Mouse (Mus musculus): ENCODE measurements around the gene Gdf9. TPM values are rescaled to one million over a fixed set of nuclear protein-coding genes. Genes with fewer than 3 reads are reported as not detected.

Gdf9 gene
- polyA plus RNA-seq, 2 experiments from 2014 or later = not detected

GRCm38 (mm10) chr11:53446183-53446582 is 15.4 kb downstream of the Gdf9 start:
- no peak for ATAC-seq

DNA sequence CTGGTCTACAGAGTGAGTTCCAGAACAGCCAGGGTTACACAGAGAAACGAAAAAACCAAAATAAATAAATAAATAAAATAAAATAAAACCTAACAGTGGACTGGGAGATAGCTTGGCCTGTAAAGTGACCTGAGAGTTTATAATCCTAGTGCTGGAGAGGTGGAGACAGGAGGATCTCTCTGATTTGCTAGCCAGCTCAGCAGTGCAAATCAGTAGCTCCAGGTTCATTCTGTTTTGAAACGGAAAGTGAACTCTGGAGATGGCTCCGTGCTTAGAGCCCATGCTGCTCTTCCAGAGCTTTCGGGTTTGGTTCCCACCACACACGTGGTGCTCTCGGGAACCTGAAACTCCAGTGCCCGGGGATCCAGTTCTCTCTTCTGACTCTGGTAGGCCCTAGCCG is 17.2 kb downstream of the Gdf9 start:
- ATAC-seq = no peak

GRCm38 (mm10) chr11:53448529-53448928 is 17.7 kb downstream of the Gdf9 start:
- no peak for ATAC-seq

DNA sequence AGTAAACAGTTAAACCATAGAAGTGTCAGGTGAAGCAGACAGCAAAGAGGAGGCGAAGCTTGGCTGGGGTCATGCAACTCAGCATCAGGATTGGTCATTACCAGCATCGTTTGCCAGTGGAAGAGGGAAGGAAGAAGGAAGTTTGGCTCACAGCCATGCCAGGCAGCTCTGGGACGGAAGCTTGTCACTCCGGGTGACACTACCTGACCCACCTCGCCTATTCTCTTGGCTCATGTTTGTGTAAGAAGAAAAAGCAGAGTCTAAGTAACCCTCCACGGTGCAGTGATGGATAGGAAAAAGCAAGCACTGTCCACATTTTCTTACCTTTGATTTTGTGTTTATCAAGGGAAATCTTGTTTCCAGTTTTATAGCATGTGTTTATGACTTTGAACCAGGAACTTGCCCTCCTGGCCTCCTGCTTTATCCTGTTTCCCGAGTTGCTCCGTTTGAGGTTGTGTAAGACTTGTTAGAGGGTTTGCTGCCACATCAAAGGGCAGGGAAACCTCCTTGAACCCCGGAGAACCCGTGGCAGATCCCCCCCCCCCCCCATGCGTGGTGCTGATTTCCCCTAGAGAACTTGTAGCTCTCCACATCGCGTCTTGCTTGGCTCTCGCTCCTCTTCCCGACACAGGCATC is 19.4 kb downstream of the Gdf9 start:
- no peak for ATAC-seq

DNA sequence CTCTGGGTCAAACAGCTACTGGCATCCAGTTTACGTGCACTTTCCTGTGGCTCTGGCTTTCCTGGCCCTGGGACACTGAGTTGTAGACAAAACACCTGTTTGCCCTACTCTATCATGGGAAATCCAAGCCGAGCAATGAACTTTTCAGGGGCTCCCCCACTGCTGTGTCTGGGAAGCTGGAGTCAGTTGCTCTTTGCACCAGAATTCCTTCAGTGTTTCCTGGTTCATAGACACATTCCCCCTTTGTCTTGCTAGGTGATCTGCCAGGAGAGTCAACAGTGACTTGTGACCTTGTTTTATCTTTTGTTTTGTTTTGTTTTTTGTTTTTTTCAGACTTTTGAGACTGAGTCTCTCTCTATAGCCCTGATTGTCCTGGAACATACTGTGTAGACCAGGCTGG is 20.5 kb downstream of the Gdf9 start:
- no peak for ATAC-seq

- ATAC-seq = no peak
Measured at GRCm38 (mm10) chr11:53452396-53452795, 21.6 kb downstream of the Gdf9 start.

GRCm38 (mm10) chr11:53453031-53453430 is 22.2 kb downstream of the Gdf9 start:
- ATAC-seq = no peak

DNA sequence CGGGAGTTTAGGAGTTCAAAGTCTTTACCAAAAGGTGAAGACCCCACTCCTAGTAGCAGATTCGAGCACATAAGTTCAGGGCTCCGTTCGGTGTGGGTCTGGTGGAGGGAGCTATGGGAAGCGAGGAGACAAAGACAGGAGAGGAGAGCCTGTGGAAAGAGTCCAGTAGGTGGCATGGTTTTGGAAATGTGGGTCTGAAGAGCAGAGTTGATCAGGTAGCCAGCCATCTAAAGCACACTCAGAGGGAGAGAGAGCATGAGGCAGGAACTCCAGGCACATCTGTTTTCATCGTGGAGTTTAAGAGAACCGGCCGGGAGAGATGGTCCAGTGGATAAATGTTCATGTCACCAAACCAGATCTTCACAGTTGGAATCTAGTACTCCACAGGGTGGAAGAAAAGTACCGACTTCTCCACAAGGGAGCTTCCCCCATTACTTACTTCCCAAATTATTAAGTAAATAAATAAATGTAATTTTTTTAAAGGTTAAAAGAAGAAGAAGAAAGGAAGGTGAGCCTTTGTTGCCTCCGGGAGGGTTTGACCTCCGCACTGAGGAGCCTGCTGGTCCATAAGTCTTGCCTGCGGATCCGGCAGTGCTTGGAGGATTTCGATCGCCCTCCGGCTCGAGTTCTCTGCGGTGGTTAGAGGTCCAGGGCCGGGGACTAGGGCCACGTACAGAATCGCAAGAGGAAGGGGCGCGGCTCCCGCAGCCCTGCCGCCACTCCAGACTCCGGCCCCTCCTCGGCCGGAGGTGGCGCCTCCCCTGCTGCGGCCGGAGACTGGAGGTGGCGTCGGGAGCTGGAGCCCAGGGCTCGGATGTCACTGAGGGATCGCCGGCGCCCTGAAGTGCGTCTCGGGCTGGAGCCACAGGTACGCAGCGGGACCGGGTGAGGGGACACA is 25.9 kb downstream of the Gdf9 start, which contains the start of the genes Gm10447 and Shroom1:
TSS of gene Gm10447 (minus strand) at position 637 of the 898 bp plus-strand sequence.
TSS of gene Shroom1 (plus strand) at position 732 of the 898 bp plus-strand sequence.
- ATAC-seq = no peak

DNA sequence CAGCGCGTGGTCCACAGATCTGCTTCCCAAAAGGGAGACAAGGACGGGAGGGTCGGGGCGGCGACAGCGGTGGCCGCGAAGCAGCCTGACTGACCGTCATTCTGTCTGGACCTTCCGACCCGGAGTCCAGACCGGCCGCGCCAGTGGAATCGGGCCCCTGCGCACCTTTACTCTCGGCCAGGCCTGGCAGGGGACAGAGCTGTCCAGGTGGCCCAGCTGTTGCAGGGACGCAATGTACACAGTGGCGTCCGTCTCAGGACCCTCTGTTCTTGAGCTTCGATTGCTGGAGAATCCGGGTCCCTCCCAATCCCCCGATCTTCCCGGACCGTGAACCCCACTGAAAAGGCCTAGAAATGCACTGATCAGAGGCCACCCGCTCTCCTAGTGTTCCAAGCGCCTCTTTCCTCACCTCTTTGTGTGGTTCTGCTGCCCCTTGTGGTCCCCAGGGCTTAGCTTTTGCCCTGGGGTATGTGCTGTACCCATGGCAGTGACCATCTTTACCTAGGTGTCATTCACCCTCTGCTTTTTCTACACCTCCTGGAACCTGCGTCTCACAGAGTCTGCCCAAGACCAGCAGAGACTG is 26.6 kb downstream of the Gdf9 start:
- no peak for ATAC-seq

GRCm38 (mm10) chr11:53458996-53459395 is 28.2 kb downstream of the Gdf9 start:
- no peak for ATAC-seq

- no peak for ATAC-seq
Measured at GRCm38 (mm10) chr11:53460192-53460591, 29.4 kb downstream of the Gdf9 start.

- ATAC-seq = no peak
Measured at GRCm38 (mm10) chr11:53461727-53462126, 30.9 kb downstream of the Gdf9 start.

- ATAC-seq = no peak
Measured at GRCm38 (mm10) chr11:53463551-53464424, 33.0 kb downstream of the Gdf9 start.

DNA sequence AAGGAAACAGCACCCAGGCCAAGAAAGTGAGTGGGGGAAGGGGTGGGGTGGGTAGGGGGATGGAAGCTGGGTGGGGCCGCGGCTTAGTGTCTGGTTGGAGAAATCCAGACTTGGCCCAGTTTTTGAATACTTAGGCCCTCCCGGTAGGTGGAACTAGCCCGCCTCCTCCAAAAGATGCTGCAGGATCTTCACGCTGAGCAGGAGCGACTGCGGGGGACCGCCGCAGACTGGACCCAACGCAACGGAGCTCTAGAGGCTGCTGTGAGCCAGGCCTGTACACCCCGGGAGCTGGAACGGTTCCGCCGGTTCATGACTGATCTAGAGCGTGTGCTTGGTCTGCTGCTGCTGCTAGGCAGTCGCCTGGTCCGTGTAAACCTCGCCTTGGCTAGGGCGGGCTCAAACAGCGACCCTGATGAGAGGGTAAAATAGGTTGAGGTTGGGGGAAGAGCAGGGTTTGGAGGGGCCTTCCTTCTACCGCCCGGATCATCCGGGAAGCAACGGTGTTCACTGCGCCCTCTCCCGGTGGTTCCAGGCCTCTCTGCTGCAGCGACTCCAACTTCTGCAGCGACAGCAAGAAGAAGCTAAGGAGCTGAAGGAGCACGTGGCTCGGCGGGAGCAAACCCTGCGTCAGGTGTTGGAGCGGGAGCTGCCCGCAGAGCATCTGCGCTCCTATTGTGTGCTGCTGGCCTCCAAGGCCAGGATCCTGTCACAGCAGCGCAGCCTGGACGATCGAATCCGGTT is 35.6 kb downstream of the Gdf9 start:
- ATAC-seq = no peak

GRCm38 (mm10) chr11:53469294-53469967 is 38.6 kb downstream of the Gdf9 start:
- ATAC-seq = no peak

GRCm38 (mm10) chr11:53469968-53470695 is 39.3 kb downstream of the Gdf9 start, which contains the start of gene Gm9837:
Gm9837 (minus strand) TSS chr11:53470479.
- ATAC-seq = peak; percentile 85

DNA sequence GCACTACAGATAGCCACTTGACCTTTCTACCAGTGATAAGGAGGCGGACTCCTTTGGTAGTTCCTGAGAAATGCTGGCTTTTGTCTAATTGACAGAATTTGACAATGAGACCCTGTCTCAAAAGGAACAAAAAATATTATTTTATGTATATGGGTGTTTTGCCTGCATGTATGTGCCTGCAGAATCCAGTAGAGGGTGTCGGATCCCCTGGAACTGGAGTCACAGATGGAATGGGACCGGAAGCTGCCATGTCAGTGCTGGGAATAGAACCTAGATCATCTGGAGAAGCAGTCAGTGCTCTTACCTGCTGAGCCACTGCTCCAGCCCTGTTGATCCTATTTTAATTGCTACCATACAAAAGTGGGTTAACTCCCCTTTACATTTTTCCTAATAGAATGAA is 41.9 kb downstream of the Gdf9 start:
- ATAC-seq = no peak

- ATAC-seq = no peak
Measured at GRCm38 (mm10) chr11:53475620-53476019, 44.8 kb downstream of the Gdf9 start.

DNA sequence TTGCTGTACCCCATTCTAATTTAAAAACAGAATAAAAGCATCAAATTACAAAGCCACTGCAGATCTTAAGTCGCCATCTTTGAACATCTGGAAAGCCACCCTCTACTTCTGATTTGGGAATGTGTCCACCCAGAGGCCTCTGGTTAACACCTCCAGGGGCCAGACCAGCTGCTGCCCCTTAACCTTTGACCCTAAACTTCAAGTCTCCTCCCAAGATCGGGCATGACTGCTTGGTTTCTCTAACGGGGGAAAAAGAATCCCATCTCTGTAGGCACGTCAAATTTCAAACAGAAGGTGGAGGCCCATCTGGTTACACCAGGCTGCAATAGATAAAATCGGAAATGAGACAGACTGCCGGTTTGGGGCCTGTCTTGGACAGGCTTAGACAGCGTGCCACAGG is 47.0 kb downstream of the Gdf9 start:
- ATAC-seq = no peak

Measured in CD4-positive, CD25-positive, alpha-beta regulatory T cell, adult 4 months (primary cell).